Mouse (Mus musculus) gastrocnemius, postnatal 14 days (tissue): ENCODE data around the gene Srsx. TPM values are rescaled to one million over a fixed set of nuclear protein-coding genes. Genes with fewer than 3 reads are reported as not detected.
"Not testable (repeated sequence)": the region's sequence is repeated elsewhere in the genome, so short reads cannot be mapped to it uniquely, and the experiment has no call there.

Source experiments
- DNase-seq: peaks from one replicate; pipeline ENCODE4 v3.0.0; 2021; ENCODE audit warnings: mixed read lengths
- intact Hi-C: fragments of 180-260 bp; cut with DNase I; formaldehyde crosslinking; loops from one replicate; pipeline ENCODE4 v1.15.1; 2025; ENCODE audit warnings: low total_unique reads
- long read RNA-seq, 2 experiments: library from polyadenylated mRNA; stranded (forward); transcript quantifications; one replicate each; pipeline ENCODE4 v2.0.0; 2021
- total RNA-seq, 2 experiments: library from RNA; stranded (reverse); gene quantifications; 2 replicates each; pipeline ENCODE4 v1.2.3; 2021

Gene Srsx
- not detected for total RNA-seq
- long read RNA-seq, experiment 1 = 0 reads
- long read RNA-seq, experiment 2 = 0 reads

GRCm38 (mm10) chrX:123222381-123222780 is at the start of gene Srsx:
TSS of gene Srsx (minus strand) at chrX:123222481.
- intact Hi-C loops, DNase-seq: not testable (repeated sequence)

- DNase-seq, intact Hi-C loops: not testable (repeated sequence)
Observed at GRCm38 (mm10) chrX:123246807-123247206, 24.5 kb upstream of the Srsx start, which contains the start of gene Gm17577. TSS of gene Gm17577 (minus strand) at chrX:123246907.

Other genes starting within 250 kb of the Srsx start
- gene Gm17521, start 192.8 kb downstream of the Srsx start, total RNA-seq = not detected
- gene Cldn34c1, start 119.0 kb downstream of the Srsx start, total RNA-seq = 1 to 10 TPM; 1.9 to 2.1 TPM
- gene Gm17577, start 24.4 kb upstream of the Srsx start, total RNA-seq = not detected